Mouse (Mus musculus) lung, postnatal 0 days (tissue): Measurements from ENCODE around the gene Tmprss11a.

ENCODE experiments used
- CTCF ChIP-seq: IDR thresholded peaks from 2 replicates; pipeline ENCODE4 v1.5.1; 2016; ENCODE audit warnings: antibody characterized with exemption, mild to moderate bottlenecking
- EP300 ChIP-seq: IDR thresholded peaks from 2 replicates; pipeline ENCODE4 v1.6.1; 2016; ENCODE audit warnings: antibody characterized with exemption, mild to moderate bottlenecking, control low read depth

DNA sequence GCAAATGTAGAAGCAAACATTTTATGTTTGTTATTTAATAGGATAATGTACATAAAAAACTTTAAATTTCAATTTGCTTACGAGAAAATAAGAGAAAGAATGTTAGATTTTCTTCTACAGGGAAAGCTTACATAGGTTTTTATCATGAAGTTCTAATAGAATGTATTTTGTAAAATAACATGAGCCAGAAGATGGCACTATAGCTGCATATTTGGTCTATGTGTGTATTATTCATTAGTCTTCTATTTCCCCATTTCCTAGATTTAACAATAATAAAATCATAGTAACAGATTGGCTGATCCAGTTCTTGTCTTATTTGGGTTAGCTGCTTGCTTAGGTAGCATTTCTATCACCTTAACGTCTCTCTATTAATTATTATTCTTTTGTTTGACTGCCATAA lies 13.8 kb upstream of the Tmprss11a start:
- TF ChIP-seq EP300 (no peak), CTCF (peak; percentile 7; the same call in 1 of the 2 replicates)
